Mouse (Mus musculus): Measurements from ENCODE around the gene Nelfe. TPM values are rescaled to one million over a fixed set of nuclear protein-coding genes. Genes with fewer than 3 reads are reported as not detected.

The Nelfe gene
- total RNA-seq, 1 experiment: 63.4 TPM

DNA sequence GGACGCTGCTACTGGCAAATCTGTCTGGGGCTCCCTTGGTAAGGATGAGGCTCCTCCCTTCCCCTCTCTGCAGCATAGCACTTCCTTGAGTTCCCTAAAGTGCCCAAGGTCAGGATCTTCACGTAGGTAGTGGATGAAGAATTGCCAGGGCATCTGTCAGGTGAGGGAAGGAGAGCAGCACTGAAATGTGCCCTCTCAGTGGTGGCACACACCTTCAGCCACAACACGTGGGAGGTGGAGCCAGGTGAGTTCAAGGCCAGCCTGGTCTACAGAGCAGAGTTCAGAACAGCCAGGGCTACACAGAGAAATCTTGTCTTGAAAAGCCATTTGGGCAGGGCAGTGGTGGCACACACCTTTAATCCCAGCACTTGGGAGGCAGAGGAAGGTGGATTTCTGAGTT is 4.6 kb downstream of the Nelfe start:
- no peak overlapping the region for H3K4me3 ChIP-seq (ENCODE audit: insufficient read depth in 1 of 2, low read depth in 1 of 2, low read length in 2 of 2, poor library complexity in 1 of 2, severe bottlenecking in 1 of 2)
- no peak for TF ChIP-seq CHD2 (IDR thresholded peaks at IDR 0.05; ENCODE audit: low read depth, low read length)
- no peak for TF ChIP-seq MAFK (IDR thresholded peaks at IDR 0.05; ENCODE audit: insufficient read depth, low read depth, low read length)
- no peak for TF ChIP-seq HCFC1 (IDR thresholded peaks at IDR 0.05; ENCODE audit: borderline replicate concordance, insufficient read depth, low read length)
- no peak for TF ChIP-seq ZC3H11A (IDR thresholded peaks at IDR 0.05; ENCODE audit: borderline replicate concordance, low read depth, low read length)
- TF ChIP-seq ZNF384 (IDR thresholded peaks at IDR 0.05; ENCODE audit: low read depth, low read length): no peak
- peaks cover 40% of the 10 kb centered on the region for H3K36me3 ChIP-seq (ENCODE audit: control insufficient read depth, insufficient read depth, low read length, poor library complexity, severe bottlenecking)
- in situ Hi-C loops (cut with MboI; ENCODE audit: low sequenced_read_pairs in 2 of 2, unreplicated experiment in 2 of 2): no loop called here
- H3K9me3 ChIP-seq (ENCODE audit: control insufficient read depth, insufficient read depth, low read depth, low read length): no peaks in the 10 kb centered on the region
- H3K27ac ChIP-seq (ENCODE audit: insufficient read depth, low read depth, low read length, poor library complexity, severe bottlenecking): no peak overlapping the region
- no peak overlapping the region for H3K9ac ChIP-seq (ENCODE audit: insufficient read depth, low read depth, low read length, poor library complexity, severe bottlenecking)
- DNase-seq (ENCODE audit: low read depth, low spot score): no peak
- H3K4me1 ChIP-seq (ENCODE audit: control insufficient read depth in 2 of 2, insufficient read depth in 2 of 2, low read length in 2 of 2, poor library complexity in 1 of 2): peaks cover 0 to 7% of the 10 kb centered on the region in 2 experiments; a peak in 2 of 4 replicates

DNA sequence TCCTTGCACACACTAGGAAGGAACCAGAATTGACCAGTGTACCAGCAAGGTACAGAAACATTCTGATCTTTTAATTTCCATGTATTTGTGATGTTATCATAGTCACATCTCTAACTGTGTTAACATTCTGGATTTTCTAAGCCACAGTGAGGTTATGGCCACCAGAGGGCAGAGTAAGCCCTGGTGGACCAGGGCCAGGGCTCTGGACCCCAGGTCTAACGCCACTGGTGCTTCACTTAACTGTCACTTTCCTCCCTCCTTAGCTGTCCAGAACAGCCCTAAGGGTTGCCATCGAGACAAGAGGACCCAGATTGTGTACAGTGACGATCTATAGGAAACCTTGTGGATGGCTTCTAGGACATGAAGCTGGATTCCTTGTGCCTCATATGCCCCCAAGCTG is 5.6 kb downstream of the Nelfe start:
- no peak for TF ChIP-seq HCFC1 (IDR thresholded peaks at IDR 0.05; ENCODE audit: borderline replicate concordance, insufficient read depth, low read length)
- no peak for TF ChIP-seq ZC3H11A (IDR thresholded peaks at IDR 0.05; ENCODE audit: borderline replicate concordance, low read depth, low read length)
- H3K9ac ChIP-seq (ENCODE audit: insufficient read depth, low read depth, low read length, poor library complexity, severe bottlenecking): no peak overlapping the region
- no peaks in the 10 kb centered on the region for H3K9me3 ChIP-seq (ENCODE audit: control insufficient read depth, insufficient read depth, low read depth, low read length)
- peaks cover 0 to 7% of the 10 kb centered on the region in 2 experiments; a peak in 2 of 4 replicates for H3K4me1 ChIP-seq (ENCODE audit: control insufficient read depth in 2 of 2, insufficient read depth in 2 of 2, low read length in 2 of 2, poor library complexity in 1 of 2)
- in situ Hi-C loops (cut with MboI; ENCODE audit: low sequenced_read_pairs in 2 of 2, unreplicated experiment in 2 of 2): no loop called here
- no peak overlapping the region for H3K4me3 ChIP-seq (ENCODE audit: insufficient read depth in 1 of 2, low read depth in 1 of 2, low read length in 2 of 2, poor library complexity in 1 of 2, severe bottlenecking in 1 of 2)
- H3K27ac ChIP-seq (ENCODE audit: insufficient read depth, low read depth, low read length, poor library complexity, severe bottlenecking): no peak overlapping the region
- H3K36me3 ChIP-seq (ENCODE audit: control insufficient read depth, insufficient read depth, low read length, poor library complexity, severe bottlenecking): peaks cover 40% of the 10 kb centered on the region
- DNase-seq (ENCODE audit: low read depth, low spot score): no peak

DNA sequence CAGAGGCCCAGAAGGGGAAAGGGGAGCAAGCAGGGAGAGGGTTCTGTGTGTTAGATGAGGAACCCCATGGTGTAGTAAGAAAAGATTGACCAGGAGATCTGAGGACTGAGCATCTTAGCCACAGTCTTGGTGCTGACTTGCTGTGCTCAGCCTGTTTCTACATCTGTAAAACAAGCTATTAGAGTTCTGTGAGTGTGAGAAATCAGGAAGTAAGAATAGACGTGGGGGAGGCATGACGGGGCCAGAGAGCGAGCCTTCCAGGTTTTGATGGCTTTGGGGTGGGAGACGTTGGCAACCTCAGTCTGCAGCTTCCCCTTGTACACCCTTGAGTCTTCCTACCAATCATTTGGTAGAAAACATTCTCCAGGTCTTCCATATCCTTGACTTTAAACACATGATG is 8.5 kb downstream of the Nelfe start:
- H3K36me3 ChIP-seq (ENCODE audit: control insufficient read depth, insufficient read depth, low read length, poor library complexity, severe bottlenecking): peaks cover 28% of the 10 kb centered on the region
- H3K4me3 ChIP-seq (ENCODE audit: insufficient read depth in 1 of 2, low read depth in 1 of 2, low read length in 2 of 2, poor library complexity in 1 of 2, severe bottlenecking in 1 of 2): no peak overlapping the region
- H3K4me1 ChIP-seq (ENCODE audit: control insufficient read depth in 2 of 2, insufficient read depth in 2 of 2, low read length in 2 of 2, poor library complexity in 1 of 2): peaks cover 0 to 3% of the 10 kb centered on the region in 2 experiments; a peak in 2 of 4 replicates
- DNase-seq (ENCODE audit: low read depth, low spot score): no peak
- no peak for TF ChIP-seq ZNF384 (IDR thresholded peaks at IDR 0.05; ENCODE audit: low read depth, low read length)
- no peak for TF ChIP-seq MAFK (IDR thresholded peaks at IDR 0.05; ENCODE audit: insufficient read depth, low read depth, low read length)
- TF ChIP-seq CHD2 (IDR thresholded peaks at IDR 0.05; ENCODE audit: low read depth, low read length): no peak
- TF ChIP-seq HCFC1 (IDR thresholded peaks at IDR 0.05; ENCODE audit: borderline replicate concordance, insufficient read depth, low read length): no peak
- TF ChIP-seq ZC3H11A (IDR thresholded peaks at IDR 0.05; ENCODE audit: borderline replicate concordance, low read depth, low read length): no peak
- no peaks in the 10 kb centered on the region for H3K9me3 ChIP-seq (ENCODE audit: control insufficient read depth, insufficient read depth, low read depth, low read length)
- no peak overlapping the region for H3K27ac ChIP-seq (ENCODE audit: insufficient read depth, low read depth, low read length, poor library complexity, severe bottlenecking)
- H3K9ac ChIP-seq (ENCODE audit: insufficient read depth, low read depth, low read length, poor library complexity, severe bottlenecking): no peak overlapping the region
- in situ Hi-C loops (cut with MboI; ENCODE audit: low sequenced_read_pairs in 2 of 2, unreplicated experiment in 2 of 2): no loop called here

GRCm38 (mm10) chr17:34860514-34860913 is 10.3 kb downstream of the Nelfe start:
- H3K4me3 ChIP-seq (ENCODE audit: insufficient read depth in 1 of 2, low read depth in 1 of 2, low read length in 2 of 2, poor library complexity in 1 of 2, severe bottlenecking in 1 of 2): no peak overlapping the region
- peaks cover 13% of the 10 kb centered on the region for H3K36me3 ChIP-seq (ENCODE audit: control insufficient read depth, insufficient read depth, low read length, poor library complexity, severe bottlenecking)
- DNase-seq (ENCODE audit: low read depth, low spot score): no peak
- no peaks in the 10 kb centered on the region for H3K9me3 ChIP-seq (ENCODE audit: control insufficient read depth, insufficient read depth, low read depth, low read length)
- H3K9ac ChIP-seq (ENCODE audit: insufficient read depth, low read depth, low read length, poor library complexity, severe bottlenecking): no peak overlapping the region
- TF ChIP-seq MAFK (IDR thresholded peaks at IDR 0.05; ENCODE audit: insufficient read depth, low read depth, low read length) (no peak), ZC3H11A (IDR thresholded peaks at IDR 0.05; ENCODE audit: borderline replicate concordance, low read depth, low read length) (no peak), HCFC1 (IDR thresholded peaks at IDR 0.05; ENCODE audit: borderline replicate concordance, insufficient read depth, low read length) (no peak), CHD2 (IDR thresholded peaks at IDR 0.05; ENCODE audit: low read depth, low read length) (no peak), ZNF384 (IDR thresholded peaks at IDR 0.05; ENCODE audit: low read depth, low read length) (no peak)
- in situ Hi-C loops (cut with MboI; ENCODE audit: low sequenced_read_pairs in 2 of 2, unreplicated experiment in 2 of 2): no loop called here
- peaks cover 0 to 3% of the 10 kb centered on the region in 2 experiments; a peak in 2 of 4 replicates for H3K4me1 ChIP-seq (ENCODE audit: control insufficient read depth in 2 of 2, insufficient read depth in 2 of 2, low read length in 2 of 2, poor library complexity in 1 of 2)
- no peak overlapping the region for H3K27ac ChIP-seq (ENCODE audit: insufficient read depth, low read depth, low read length, poor library complexity, severe bottlenecking)
